Mouse (Mus musculus) layer of hippocampus, postnatal 14 days (tissue): Measurements from ENCODE around the gene Sgms1. TPM values are rescaled to one million over a fixed set of nuclear protein-coding genes. Genes with fewer than 3 reads are reported as not detected.

Experiments used
- DNase-seq, 2 experiments: peaks; one replicate each; pipeline ENCODE4 v3.0.0; 2021 to 2022; ENCODE audit warnings: low spot score in 2 of 2, mixed read lengths in 1 of 2
- total RNA-seq, 2 experiments: library from RNA; stranded (reverse); gene quantifications; 2 replicates each; pipeline ENCODE4 v1.2.3; 2021

Sgms1 gene
- total RNA-seq, 2 experiments from 2014 or later, result 45.9 to 50.9 TPM

DNA sequence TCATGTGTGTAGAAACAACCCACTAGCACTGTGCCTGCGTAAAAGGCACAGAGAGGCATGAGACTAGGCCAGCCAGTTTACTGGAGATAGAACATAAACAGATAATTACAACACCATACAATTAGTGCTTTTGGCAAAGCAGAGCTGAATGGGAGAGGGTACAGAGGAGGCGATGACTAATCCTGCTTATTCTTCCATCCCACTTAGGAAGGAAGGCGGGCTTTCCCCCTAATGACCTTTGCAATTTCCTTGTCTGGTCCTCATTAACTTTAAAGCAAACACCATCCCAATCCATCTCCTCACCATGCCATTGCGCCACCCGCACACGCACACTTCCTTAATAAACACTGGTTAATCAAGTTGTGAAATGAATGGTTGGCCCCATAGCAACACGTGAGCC is 91.3 kb downstream of the Sgms1 start:
- no peak for DNase-seq

DNA sequence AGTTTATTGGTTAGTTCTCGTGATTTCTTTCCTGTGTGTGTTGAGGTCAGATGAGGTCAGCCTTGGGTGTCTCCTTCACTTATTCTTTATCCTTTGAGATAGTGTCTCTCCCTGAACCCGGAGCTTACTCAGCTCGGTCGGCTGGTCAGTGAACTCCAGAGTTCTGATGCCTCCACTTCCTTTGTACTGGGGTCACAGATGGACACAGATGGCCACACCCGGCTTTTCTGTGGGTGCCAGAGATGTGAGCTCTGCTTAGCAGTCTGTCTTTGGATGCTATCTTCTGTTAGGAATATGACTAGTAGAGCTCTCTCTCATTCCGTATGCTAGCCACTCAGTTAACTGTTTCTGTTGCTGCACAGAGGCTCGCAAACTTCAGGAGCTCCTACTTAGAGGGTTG is 92.7 kb downstream of the Sgms1 start:
- DNase-seq, result no peak

DNA sequence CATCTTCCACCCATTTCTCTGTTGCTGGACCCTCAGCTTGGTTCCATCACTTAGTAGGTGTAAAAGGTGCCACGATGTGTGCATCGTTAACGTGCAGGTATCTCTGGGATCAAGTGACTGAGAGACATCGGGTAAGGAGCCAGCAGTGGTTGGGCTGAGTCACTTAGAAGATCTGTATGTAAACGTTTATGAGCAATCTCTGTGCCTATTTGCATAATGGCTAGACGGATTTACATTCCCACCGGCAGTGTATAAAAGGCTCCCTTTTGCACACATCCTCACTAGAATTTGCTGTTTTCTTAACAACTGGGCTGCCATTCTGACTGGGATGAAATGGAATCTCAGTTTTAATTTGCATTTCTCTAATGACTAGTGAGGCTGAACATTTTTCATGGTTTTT is 93.9 kb downstream of the Sgms1 start:
- no peak for DNase-seq

GRCm38 (mm10) chr19:32292782-32293776 is 96.4 kb downstream of the Sgms1 start:
- DNase-seq, result no peak

DNA sequence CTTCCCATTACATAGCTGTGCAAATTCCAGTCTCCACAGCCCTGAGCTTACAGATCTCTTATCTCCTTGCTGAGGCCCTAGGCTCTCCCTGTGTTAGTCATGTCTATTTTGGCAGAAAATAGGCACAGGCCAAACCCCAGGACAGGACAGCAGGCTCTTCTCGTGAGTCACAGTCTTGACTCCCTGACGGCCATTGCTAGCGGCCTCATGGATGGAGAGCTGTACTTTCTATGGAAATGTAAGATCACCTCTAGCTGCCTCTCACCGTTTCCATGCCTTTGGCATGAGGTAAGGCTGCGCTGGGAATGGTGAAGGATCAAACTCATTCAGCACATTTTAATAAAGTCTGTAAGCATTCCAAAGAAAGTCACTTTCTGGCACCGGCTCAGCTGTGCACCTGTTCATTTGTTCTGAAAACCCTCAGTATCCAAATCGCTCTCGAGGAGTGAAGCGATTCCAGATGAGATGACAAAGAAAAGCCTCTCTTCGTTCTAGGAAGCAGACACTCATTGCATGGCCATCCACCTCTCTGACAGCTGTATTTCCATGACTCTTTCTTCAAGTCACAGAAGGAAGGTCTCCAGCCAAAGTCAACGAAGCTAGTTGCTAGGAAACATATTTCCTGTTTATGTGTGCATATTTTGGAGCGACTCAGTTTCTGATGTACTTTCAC is 97.3 kb downstream of the Sgms1 start:
- no peak for DNase-seq

DNA sequence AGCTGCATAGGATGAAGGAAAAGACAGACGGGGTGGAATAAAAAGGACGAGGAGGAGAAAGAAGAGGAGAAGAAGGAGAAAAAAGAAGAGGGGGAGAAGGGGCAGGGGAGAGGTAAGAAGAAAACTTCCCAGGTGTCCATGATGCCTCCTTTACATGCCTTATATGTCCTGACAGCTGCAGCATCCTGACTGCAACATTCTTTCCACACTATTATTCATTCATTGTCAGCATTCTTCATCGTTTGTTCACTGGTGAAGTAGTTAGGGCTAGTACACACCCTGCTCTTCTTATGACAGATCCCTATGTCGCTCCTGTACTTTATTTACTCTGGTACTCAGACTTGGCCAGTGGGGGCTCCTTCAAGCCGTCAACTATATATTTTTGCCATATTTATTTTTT is 98.4 kb downstream of the Sgms1 start:
- DNase-seq, result no peak

- DNase-seq, result no peak
Measured at GRCm38 (mm10) chr19:32288895-32289294, 100.6 kb downstream of the Sgms1 start.

GRCm38 (mm10) chr19:32287839-32288238 is 101.7 kb downstream of the Sgms1 start:
- no peak for DNase-seq

DNA sequence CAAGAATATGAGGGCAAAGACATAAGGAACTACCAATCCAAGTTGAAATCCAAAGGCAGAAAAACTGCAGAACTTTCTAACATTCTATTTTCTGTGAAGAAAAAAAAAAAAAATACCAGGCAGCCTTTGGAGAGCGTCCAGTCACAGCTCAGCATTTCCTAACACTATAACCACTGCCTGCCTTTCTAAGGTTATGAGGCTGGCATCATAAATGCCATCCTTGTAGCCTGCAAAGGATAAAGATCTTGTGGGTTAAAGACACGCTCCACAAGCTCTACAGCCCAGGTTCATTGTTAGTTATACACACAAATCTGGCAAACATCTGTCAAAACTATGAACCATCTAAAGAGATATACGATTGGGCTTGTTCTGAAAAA is 104.1 kb downstream of the Sgms1 start:
- no peak for DNase-seq

- no peak for DNase-seq
Measured at GRCm38 (mm10) chr19:32284681-32285454, 104.6 kb downstream of the Sgms1 start.

- DNase-seq, result no peak
Measured at GRCm38 (mm10) chr19:32281917-32282316, 107.6 kb downstream of the Sgms1 start.

- no peak for DNase-seq
Measured at GRCm38 (mm10) chr19:32280380-32280779, 109.1 kb downstream of the Sgms1 start.

- DNase-seq, result no peak
Measured at GRCm38 (mm10) chr19:32279400-32279799, 110.1 kb downstream of the Sgms1 start.

DNA sequence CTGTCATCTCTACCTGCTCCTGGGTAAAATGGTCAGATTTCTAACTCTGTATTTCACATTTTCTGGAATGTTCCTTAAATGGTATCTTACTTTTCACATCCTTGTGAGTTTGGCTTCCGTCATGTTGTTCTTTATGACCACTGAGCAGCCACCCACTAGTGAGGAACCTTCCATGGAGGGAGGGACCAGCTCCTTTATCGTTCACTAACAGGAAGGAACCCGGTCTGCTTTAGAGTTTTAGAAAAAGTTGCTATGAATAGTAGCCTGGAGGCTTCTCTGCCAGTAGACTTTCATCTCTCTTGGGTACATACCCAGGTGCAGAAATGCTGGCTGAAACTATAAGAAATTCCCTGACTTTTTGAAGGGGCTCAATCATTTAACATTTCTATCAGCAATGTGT is 111.6 kb downstream of the Sgms1 start:
- DNase-seq, result no peak

DNA sequence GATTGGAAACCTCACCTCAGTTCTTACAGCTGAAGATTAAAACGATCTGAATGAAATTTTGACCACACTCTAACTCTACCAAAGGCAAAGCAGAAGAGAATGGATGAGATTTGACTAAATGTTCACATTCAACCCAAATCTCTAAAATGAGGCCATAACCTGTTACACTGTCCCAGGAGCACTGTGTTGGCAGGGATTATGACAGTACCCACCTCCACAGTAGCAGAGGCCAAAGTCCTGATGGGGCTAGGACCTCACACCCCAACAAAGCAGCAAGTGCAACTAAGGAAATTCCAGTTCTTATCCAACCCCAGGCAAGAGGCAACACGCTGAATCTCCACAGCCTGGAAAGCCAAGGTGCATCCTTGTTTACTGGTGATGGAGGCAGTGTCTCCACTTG is 112.2 kb downstream of the Sgms1 start:
- DNase-seq, result no peak

DNA sequence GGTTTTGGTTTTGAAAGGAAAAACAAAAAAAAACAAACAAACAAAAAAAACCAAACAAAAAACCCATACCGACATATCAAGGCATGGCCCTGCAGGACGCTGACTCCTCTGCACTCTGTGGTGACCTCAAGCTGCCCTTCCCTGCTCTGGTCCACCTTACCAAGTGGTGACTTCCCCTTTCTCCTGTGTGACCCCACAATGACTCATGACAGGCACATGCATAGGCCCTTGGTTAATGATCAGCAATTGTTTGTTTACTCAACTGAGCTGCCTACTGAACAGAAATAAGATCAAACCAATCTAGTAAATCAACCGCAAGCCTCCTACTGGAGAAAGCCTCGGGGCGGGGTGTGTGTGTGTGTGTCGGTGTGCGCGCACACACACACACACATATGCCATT is 112.7 kb downstream of the Sgms1 start:
- no peak for DNase-seq

DNA sequence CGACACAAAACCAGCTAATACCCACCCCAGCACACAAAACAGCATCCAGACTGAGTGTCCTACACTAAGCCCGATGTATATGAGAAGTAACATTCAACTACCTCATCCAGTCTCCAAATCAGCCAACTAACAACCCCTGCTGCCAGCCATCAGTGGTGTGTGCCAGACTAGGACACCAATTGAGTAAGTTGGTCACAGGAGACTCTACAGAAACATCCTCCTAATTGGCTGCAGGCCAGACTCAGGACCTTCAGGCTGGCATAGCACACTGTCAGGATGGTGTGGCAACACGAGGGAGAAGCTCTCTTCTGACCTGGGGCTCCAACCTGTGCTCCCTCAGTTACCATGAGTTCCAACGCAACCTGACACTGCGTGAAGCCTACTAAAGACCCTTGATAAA is 113.3 kb downstream of the Sgms1 start:
- DNase-seq, result no peak

GRCm38 (mm10) chr19:32275068-32275925 is 114.2 kb downstream of the Sgms1 start:
- DNase-seq, result no peak

DNA sequence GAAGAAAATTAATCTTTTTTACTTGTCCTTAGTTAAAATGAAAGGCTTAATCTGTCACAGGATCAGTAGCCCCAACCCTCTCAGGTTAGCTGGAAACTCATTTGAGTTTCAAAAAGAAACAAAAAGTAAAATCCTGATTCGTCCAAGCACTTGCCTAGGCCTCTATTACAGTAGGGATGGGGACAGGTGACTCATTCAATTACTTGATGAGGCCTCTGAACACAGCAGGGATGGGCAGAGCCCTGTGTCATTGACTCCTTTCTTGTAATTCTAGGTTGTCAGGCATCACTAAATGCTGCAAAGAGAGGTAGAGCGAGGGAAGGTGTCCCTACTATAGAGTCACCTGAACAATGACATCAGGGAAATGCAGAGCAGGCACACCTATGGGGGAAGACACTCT is 115.4 kb downstream of the Sgms1 start:
- no peak for DNase-seq

DNA sequence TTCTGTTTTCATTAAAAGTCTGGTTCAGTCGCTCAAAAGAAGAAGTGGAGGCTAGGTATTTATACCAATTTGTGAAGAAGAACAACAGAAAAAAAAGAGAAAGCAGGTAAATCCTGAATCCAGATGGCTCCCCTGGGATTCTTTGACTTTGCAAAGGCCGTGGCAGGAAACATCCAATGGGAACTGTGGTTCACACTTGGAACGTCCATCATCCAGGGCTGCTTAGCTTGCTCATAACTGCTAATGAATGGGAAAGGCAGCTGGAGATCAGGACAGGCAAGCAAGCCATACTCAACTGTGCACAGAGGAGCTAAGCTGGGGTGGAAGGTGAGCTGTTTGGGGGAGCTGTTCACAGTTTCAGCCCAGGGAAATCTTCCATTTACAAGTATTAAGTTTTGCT is 115.8 kb downstream of the Sgms1 start:
- DNase-seq, result no peak
